Mouse (Mus musculus) G1E (cell line): ENCODE data around the gene Rundc1. TPM values are rescaled to one million over a fixed set of nuclear protein-coding genes. Genes with fewer than 3 reads are reported as not detected.

ENCODE experiments used
- ATAC-seq: 2 replicates; pipeline ENCODE4 v1.8.0; 2016; ENCODE audit warnings: mild to moderate bottlenecking; ENCODE audit not compliant: insufficient number of reproducible peaks, poor library complexity, low FRiP score, severe bottlenecking; ENCODE audit errors: extremely low read depth
- DNase-seq: peaks from one replicate; pipeline ENCODE4 v3.0.0; 2012; ENCODE audit warnings: low spot score
- H3K27me3 ChIP-seq: 2 replicates; pipeline ENCODE4 v1.6.1; 2012; ENCODE audit warnings: mild to moderate bottlenecking, low read length, inconsistent platforms; ENCODE audit not compliant: insufficient read depth
- H3K36me3 ChIP-seq: replicated peaks from 2 replicates; pipeline ENCODE3; 2012; ENCODE audit warnings: mild to moderate bottlenecking, inconsistent platforms
- H3K4me1 ChIP-seq: 2 replicates; pipeline ENCODE4 v1.6.1; 2012; ENCODE audit warnings: low read depth, low read length, inconsistent platforms, mixed read lengths; ENCODE audit not compliant: insufficient read depth
- H3K4me3 ChIP-seq: 2 replicates; pipeline ENCODE4 v1.5.1; 2012; ENCODE audit warnings: low read depth, mild to moderate bottlenecking, inconsistent platforms, low read length, moderate library complexity, mixed read lengths
- H3K9me3 ChIP-seq: replicated peaks from 2 replicates; pipeline ENCODE4 v1.6.1; 2012; ENCODE audit warnings: inconsistent platforms
- CTCF ChIP-seq: IDR thresholded peaks from 2 replicates; pipeline ENCODE4 v1.5.1; 2012; ENCODE audit warnings: low read depth, low read length, inconsistent platforms, mixed read lengths
- GATA1 ChIP-seq: IDR thresholded peaks from 2 replicates; pipeline ENCODE4 v1.6.1; 2012; ENCODE audit warnings: borderline replicate concordance, low read length, inconsistent platforms, mixed read lengths
- GATA2 ChIP-seq: IDR thresholded peaks from 2 replicates; pipeline ENCODE4 v1.6.1; 2012; ENCODE audit warnings: low read depth, low read length, inconsistent platforms, borderline replicate concordance
- POLR2AphosphoS5 ChIP-seq: IDR thresholded peaks from 2 replicates; pipeline ENCODE4 v1.6.1; 2012; ENCODE audit warnings: low read depth, low read length, inconsistent platforms; ENCODE audit not compliant: insufficient replicate concordance
- TAL1 ChIP-seq: conservative IDR thresholded peaks from 2 replicates; pipeline ENCODE4 v1.6.1; 2012; ENCODE audit warnings: low read depth, low read length, inconsistent platforms, mixed read lengths
- polyA plus RNA-seq: library from polyadenylated mRNA; stranded (reverse); fragments of >175 nt; gene quantifications from 2 replicates; pipeline ENCODE4 v1.2.3, GENCODE M21; 2012
- total RNA-seq, 2 experiments: library from RNA; stranded (forward) in 1 of 2; stranded (reverse) in 1 of 2; fragments of 200-1000 nt in 1 of 2; fragments of >200 nt in 1 of 2; fragmentation: Nextera tagmentation in 1 of 2; gene quantifications; 2 replicates each; pipeline ENCODE4 v1.2.3; 2014 to 2017

The Rundc1 gene
- total and polyA plus RNA-seq, 3 experiments, result 5.0 to 7.6 (median 7.2) TPM

DNA sequence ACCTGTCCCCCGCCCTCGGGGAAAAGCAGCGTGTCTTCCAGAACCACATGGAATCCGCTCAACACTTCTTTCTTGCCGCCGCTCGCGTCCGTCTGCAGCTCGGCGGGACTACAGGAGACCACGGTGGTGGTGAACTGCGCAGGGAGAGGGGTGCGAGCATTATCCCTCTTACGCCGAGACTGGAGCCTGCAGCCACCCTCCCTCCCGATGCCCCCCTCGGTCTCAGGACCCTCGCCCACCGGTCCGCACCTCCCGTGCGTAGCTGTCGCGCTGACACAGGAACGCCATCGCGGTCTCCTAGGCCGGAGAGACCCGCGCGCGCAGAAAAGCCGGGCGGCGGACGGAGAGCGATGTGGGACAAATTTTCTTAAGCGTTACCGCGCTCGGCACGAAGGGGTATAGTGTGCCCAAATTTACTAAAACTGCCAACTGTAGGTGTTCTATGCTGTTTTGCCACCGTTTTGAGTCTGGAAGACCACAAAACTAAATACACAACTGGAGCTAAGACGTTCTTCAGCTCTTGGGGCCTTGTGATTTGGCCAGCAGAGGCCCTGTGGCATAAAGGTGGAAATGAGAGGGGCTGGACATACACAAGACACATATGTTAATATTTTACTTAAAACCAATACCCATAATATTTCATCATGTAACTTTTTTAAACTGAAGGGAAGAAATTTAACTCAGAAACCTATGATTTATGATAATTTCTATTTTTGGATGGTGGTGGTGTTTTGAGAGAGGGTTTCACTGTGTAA is 7.6 kb upstream of the Rundc1 start, which contains the start of gene Aarsd1:
Gene Aarsd1 (minus strand): TSS at position 515 of the 755 bp plus-strand sequence.
- peak; percentile 50 for DNase-seq

DNA sequence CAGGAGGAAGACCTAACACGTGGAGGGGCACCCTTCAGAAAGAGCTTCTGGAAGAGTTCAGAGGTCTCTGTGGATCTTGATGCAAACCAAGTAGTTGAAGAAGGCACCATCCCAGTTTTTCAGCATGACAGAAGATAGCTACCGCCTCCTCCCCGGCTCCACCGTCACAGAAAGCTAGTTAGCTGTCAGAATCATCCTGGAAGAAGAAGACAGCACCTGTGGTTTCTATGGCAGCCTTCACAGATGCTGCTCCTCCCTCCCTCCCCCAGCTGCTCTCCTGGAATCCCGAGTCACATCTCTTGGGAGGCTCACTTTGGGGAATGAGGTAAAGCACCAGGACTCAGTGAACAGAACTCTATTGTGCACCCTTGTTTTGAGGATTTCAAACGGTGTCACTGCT is 5.9 kb upstream of the Rundc1 start:
- ATAC-seq (no peak), DNase-seq (no peak)
- TF ChIP-seq CTCF (no peak), GATA1 (no peak), GATA2 (no peak), TAL1 (no peak), POLR2AphosphoS5 (no peak)

More for the DNA sequence above, 7.6 kb upstream of the Rundc1 start, which contains the start of gene Aarsd1:
- TF ChIP-seq GATA1 (no peak), CTCF (no peak), GATA2 (no peak), POLR2AphosphoS5 (no peak), TAL1 (no peak)
- H3K9me3 ChIP-seq, result no peaks in the 10 kb centered on the region
- H3K36me3 ChIP-seq, result peaks cover 31% of the 10 kb centered on the region
- peak within 1 kb of the TSS; percentile 98 for H3K4me3 ChIP-seq
- peak; percentile 28 for ATAC-seq
- peaks cover 44% of the 10 kb centered on the region for H3K4me1 ChIP-seq
- H3K27me3 ChIP-seq, result no peaks in the 10 kb centered on the region

GRCm38 (mm10) chr11:101419610-101420009 is 5.3 kb upstream of the Rundc1 start:
- DNase-seq (no peak), ATAC-seq (no peak)
- no peak overlapping the region for H3K4me3 ChIP-seq
- TF ChIP-seq CTCF (no peak), POLR2AphosphoS5 (no peak), GATA1 (no peak), TAL1 (no peak), GATA2 (no peak)
- peaks cover 9% of the 10 kb centered on the region for H3K36me3 ChIP-seq
- peaks cover 49% of the 10 kb centered on the region for H3K4me1 ChIP-seq
- H3K27me3 ChIP-seq, result no peaks in the 10 kb centered on the region
- H3K9me3 ChIP-seq, result no peaks in the 10 kb centered on the region

More for the DNA sequence above, 5.9 kb upstream of the Rundc1 start:
- H3K36me3 ChIP-seq, result peaks cover 14% of the 10 kb centered on the region
- no peaks in the 10 kb centered on the region for H3K27me3 ChIP-seq
- H3K4me1 ChIP-seq, result peaks cover 43% of the 10 kb centered on the region
- no peaks in the 10 kb centered on the region for H3K9me3 ChIP-seq
- H3K4me3 ChIP-seq, result no peak overlapping the region

DNA sequence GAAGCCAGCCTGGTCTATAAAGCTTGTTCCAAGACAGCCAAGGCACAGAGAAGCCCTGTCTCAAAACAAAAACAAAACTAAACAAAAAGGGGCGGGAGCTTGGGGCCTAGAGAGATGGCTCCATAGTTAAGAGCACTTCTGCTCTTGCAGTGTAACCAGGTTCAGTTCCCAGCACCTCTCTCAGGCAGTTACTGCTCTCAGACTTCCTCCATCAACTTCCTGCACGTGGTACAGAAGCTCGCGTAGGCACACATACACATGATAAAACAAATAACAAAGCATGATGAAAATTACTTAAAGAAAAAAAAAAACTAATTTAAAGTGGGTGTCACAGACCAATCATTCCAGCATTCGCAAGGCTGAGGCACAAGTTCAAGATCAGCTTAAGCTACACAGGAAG is 4.7 kb upstream of the Rundc1 start:
- TF ChIP-seq CTCF (no peak), GATA2 (no peak), POLR2AphosphoS5 (no peak), TAL1 (no peak), GATA1 (no peak)
- no peak for ATAC-seq
- no peaks in the 10 kb centered on the region for H3K27me3 ChIP-seq
- peaks cover 50% of the 10 kb centered on the region for H3K4me1 ChIP-seq
- H3K36me3 ChIP-seq, result peaks cover 5% of the 10 kb centered on the region
- DNase-seq, result no peak
- no peak overlapping the region for H3K4me3 ChIP-seq
- H3K9me3 ChIP-seq, result no peaks in the 10 kb centered on the region

DNA sequence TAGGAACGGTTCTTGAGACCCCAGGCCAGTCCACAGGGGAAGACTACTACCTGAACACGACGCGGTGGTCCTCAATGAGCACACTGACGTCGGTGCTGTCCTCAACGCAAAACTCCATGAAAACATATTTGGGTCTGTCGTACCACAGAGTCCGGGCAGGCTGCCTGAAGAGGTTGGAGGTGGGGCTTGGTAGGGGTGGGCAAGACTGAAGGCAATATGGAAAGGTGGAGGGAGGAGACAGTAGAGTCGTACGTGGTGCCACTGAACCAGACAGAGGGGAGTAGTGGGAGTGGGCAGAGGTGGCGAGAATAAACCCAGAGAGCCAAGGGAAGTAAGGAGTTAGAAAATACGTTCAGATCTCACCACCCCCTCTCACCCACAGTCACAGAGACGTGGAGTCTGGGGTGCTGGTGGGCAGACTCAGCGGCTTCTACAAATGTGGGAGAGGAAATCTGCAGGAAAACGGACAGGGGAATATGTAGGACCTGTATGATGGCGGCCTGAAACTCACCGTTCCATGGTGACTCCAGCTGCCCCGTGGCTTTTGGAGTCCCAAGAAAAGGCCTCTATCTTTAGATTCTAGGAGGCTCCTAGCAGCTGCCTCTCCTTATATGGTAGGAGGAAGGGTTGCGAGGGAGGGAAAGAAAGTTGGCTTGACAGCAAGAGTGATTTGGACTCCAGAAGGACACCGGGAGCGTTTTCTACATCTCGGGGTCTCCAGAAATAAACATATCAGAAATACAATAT is 607 bp upstream of the Rundc1 start, which contains the start of gene Gm27029:
Gene Gm27029 (minus strand): TSS at position 692 of the 747 bp plus-strand sequence.
- Histone ChIP-seq H3K27me3 (no peaks in the 10 kb centered on the region), H3K9me3 (no peaks in the 10 kb centered on the region), H3K4me3 (peak within 1 kb of the TSS; percentile 89), H3K4me1 (peaks cover 49% of the 10 kb centered on the region), H3K36me3 (peaks cover 20% of the 10 kb centered on the region)
- no peak for TF ChIP-seq TAL1
- no peak for TF ChIP-seq GATA2
- TF ChIP-seq CTCF, result no peak
- TF ChIP-seq GATA1, result no peak
- DNase-seq (no peak), ATAC-seq (no peak)

- Histone ChIP-seq H3K27me3 (no peaks in the 10 kb centered on the region), H3K4me3 (peak overlapping the region; percentile 89; the same call in 1 of the 2 replicates), H3K4me1 (peaks cover 39% of the 10 kb centered on the region), H3K36me3 (peaks cover 39% of the 10 kb centered on the region), H3K9me3 (no peaks in the 10 kb centered on the region)
- ATAC-seq, result no peak
- TF ChIP-seq GATA1 (no peak), POLR2AphosphoS5 (no peak), CTCF (no peak), TAL1 (no peak), GATA2 (no peak)
- no peak for DNase-seq
These were observed 1.3 kb downstream of the Rundc1 start for GRCm38 (mm10) chr11:101426165-101426564.
